Mouse (Mus musculus): ENCODE measurements at regions not wholly inside any gene's neighbourhood (a gene's known extent, or its start where the extent isn't known, plus 50 kb on each side); places are given as distances from the start of the nearest gene placed in this dataset.

GRCm38 (mm10) chr13:31374006-31374405 is 181.9 kb upstream of the Foxq1 start:
- TF ChIP-seq CTCF (IDR thresholded peaks at IDR 0.05; ENCODE audit: low read depth, low read length) (no peak), GATA1 (IDR thresholded peaks at IDR 0.05; ENCODE audit: borderline replicate concordance, low read length) (no peak), TAL1 (conservative IDR thresholded peaks at IDR 0.05; ENCODE audit: low read depth, low read length) (no peak), POLR2AphosphoS5 (IDR thresholded peaks at IDR 0.05; ENCODE audit: insufficient replicate concordance, low read depth, low read length) (no peak), GATA2 (IDR thresholded peaks at IDR 0.05; ENCODE audit: borderline replicate concordance, low read depth, low read length) (no peak)
